Mouse (Mus musculus) hindbrain, embryonic 16.5 days (tissue): ENCODE results near the gene Osbpl3. TPM values are rescaled to one million over a fixed set of nuclear protein-coding genes. Genes with fewer than 3 reads are reported as not detected.

Source experiments
- ATAC-seq: fragments of 200-750 bp; cut with Nextera tagmentation; 2 replicates; pipeline ENCODE4 v1.8.0; 2017; ENCODE audit warnings: moderate TSS enrichment, moderate library complexity
- H3K27ac ChIP-seq: fragments of 300-500 bp; sonication (generic); 2 replicates; pipeline ENCODE4 v1.5.1; 2014; ENCODE audit warnings: low read depth, mild to moderate bottlenecking, control low read depth, low read length, moderate library complexity
- H3K27me3 ChIP-seq: fragments of 300-500 bp; sonication (generic); replicated peaks from 2 replicates; pipeline ENCODE4 v1.6.1; 2014; ENCODE audit warnings: low read length; ENCODE audit not compliant: control insufficient read depth, insufficient read depth
- H3K36me3 ChIP-seq: fragments of 300-500 bp; sonication (generic); 2 replicates; pipeline ENCODE4 v1.6.1; 2014; ENCODE audit warnings: mild to moderate bottlenecking, low read length, moderate library complexity, mixed read lengths; ENCODE audit not compliant: control insufficient read depth, insufficient read depth
- H3K4me1 ChIP-seq: fragments of 300-500 bp; sonication (generic); 2 replicates; pipeline ENCODE4 v1.6.1; 2014; ENCODE audit warnings: low read depth, low read length; ENCODE audit not compliant: control insufficient read depth, insufficient read depth
- H3K4me2 ChIP-seq: fragments of 300-500 bp; sonication (generic); 2 replicates; pipeline ENCODE4 v1.6.1; 2014; ENCODE audit warnings: mild to moderate bottlenecking, low read length, control low read depth, moderate library complexity
- H3K4me3 ChIP-seq: fragments of 300-500 bp; sonication (generic); 2 replicates; pipeline ENCODE4 v1.5.1; 2014; ENCODE audit warnings: mild to moderate bottlenecking, low read length, control low read depth, moderate library complexity
- H3K9ac ChIP-seq: fragments of 300-500 bp; sonication (generic); 2 replicates; pipeline ENCODE4 v1.6.1; 2014; ENCODE audit warnings: low read depth, mild to moderate bottlenecking, control low read depth, low read length, moderate library complexity
- H3K9me3 ChIP-seq: fragments of 300-500 bp; sonication (generic); 2 replicates; pipeline ENCODE4 v1.6.1; 2014; ENCODE audit warnings: mild to moderate bottlenecking, low read length, moderate library complexity; ENCODE audit not compliant: control insufficient read depth
- WGBS: fragments of 180-500 bp; shearing (Covaris S2); extraction: QIAGEN DNeasy Blood & Tissue Kit; methylation state at CpG from one replicate; pipeline ENCODE4 v1.1.7; 2014; 5-methylcytosine and 5-hydroxymethylcytosine counted together
- polyA plus RNA-seq: library from polyadenylated mRNA; unstranded; fragments of >200 nt; fragmentation: Nextera tagmentation; extraction: Ambion mirVana; gene quantifications from 2 replicates; pipeline ENCODE4 v1.2.1, GENCODE M21; 2015

The Osbpl3 gene
- polyA plus RNA-seq, 1 experiment from 2014 or later = 4.5 TPM

- Histone ChIP-seq H3K9me3 (no peaks in the 10 kb centered on the region), H3K4me2 (no peak overlapping the region), H3K27me3 (no peaks in the 10 kb centered on the region), H3K4me1 (peaks cover 2% of the 10 kb centered on the region; the same call in 1 of the 2 replicates), H3K36me3 (no peaks in the 10 kb centered on the region), H3K4me3 (no peak overlapping the region), H3K27ac (no peak overlapping the region), H3K9ac (no peak overlapping the region)
- ATAC-seq = no peak
- WGBS = 92% methylated on average over 2 of the region's 2 CpGs
Measured at GRCm38 (mm10) chr6:50437815-50438214, 18.2 kb downstream of the Osbpl3 start.

GRCm38 (mm10) chr6:50436661-50437060, 19.3 kb downstream of the Osbpl3 start:
- WGBS = 75% methylated on average over 2 of the region's 2 CpGs
- ATAC-seq = no peak
- no peak overlapping the region for H3K4me2 ChIP-seq

DNA sequence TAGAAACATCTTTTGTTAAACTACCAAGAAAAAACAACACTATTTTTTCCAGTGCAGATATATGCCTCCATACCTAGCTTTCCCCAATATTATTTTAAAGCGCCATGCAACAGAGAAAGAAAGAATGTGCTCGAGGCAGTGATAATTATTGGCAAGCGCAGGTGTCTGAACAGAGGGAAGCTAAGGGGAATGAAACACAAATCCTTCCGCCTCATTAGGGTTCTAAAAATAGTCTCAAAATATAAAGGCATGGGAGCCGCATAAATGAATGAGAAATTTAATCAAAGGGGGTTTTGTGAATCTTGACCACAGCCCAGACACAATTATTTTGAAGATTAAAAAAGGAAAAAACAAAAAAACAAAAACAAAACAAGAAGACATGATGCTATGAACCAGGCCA, 23.5 kb downstream of the Osbpl3 start:
- no peak overlapping the region for H3K4me3 ChIP-seq
- no peak for ATAC-seq
- WGBS = 29% methylated on average over 5 of the region's 5 CpGs
- no peaks in the 10 kb centered on the region for H3K9me3 ChIP-seq
- H3K4me1 ChIP-seq = peaks cover 3% of the 10 kb centered on the region; the same call in 1 of the 2 replicates
- H3K27me3 ChIP-seq = no peaks in the 10 kb centered on the region
- no peaks in the 10 kb centered on the region for H3K36me3 ChIP-seq
- no peak overlapping the region for H3K4me2 ChIP-seq
- H3K9ac ChIP-seq = no peak overlapping the region
- H3K27ac ChIP-seq = no peak overlapping the region

More at GRCm38 (mm10) chr6:50436661-50437060, 19.3 kb downstream of the Osbpl3 start:
- Histone ChIP-seq H3K36me3 (no peaks in the 10 kb centered on the region), H3K4me1 (peaks cover 3% of the 10 kb centered on the region; the same call in 1 of the 2 replicates), H3K9ac (no peak overlapping the region), H3K27ac (no peak overlapping the region), H3K9me3 (no peaks in the 10 kb centered on the region), H3K27me3 (no peaks in the 10 kb centered on the region), H3K4me3 (no peak overlapping the region)

GRCm38 (mm10) chr6:50429299-50429698, 26.7 kb downstream of the Osbpl3 start:
- Histone ChIP-seq H3K9me3 (no peaks in the 10 kb centered on the region), H3K36me3 (no peaks in the 10 kb centered on the region), H3K4me3 (no peak overlapping the region), H3K4me2 (no peak overlapping the region), H3K27me3 (no peaks in the 10 kb centered on the region), H3K27ac (no peak overlapping the region), H3K9ac (no peak overlapping the region), H3K4me1 (peaks cover 3% of the 10 kb centered on the region; the same call in 1 of the 2 replicates)
- ATAC-seq = no peak
- 84% methylated on average over 7 of the region's 7 CpGs for WGBS

DNA sequence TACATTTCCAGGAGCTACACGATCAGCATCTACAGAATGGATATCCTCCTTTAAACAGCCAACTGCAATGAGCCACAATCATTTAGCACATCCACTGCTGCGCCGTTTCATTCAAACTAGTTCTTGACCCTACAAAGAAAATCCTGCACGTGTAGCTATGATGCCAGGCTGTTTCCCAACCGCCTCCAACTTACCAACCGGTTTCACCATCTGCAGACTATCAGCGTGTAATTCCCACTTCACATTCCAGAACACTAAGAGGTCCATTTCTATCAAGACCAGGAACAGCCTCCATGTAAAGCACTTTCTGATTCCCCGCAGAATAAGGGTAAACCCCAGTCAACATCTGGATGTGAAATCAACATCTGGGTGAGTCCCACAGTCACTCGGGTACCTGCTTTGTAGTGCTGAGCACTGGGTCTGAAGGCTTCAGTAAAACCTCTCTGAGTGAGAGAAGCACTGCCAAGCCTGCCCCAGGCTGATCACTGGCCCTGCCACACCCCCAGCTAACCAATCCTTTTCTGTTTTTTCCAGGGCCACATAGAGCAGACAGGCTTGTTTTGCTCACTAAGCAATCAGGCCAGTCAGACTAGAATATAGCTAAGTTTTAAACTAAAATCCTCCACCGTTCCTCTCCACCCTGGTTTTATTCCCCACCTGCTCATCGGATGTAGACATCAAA, 28.8 kb downstream of the Osbpl3 start:
- WGBS = 90% methylated on average over 11 of the region's 11 CpGs
- no peak for ATAC-seq
- H3K9me3 ChIP-seq = no peaks in the 10 kb centered on the region
- H3K4me3 ChIP-seq = no peak overlapping the region
- H3K4me1 ChIP-seq = no peaks in the 10 kb centered on the region
- no peaks in the 10 kb centered on the region for H3K36me3 ChIP-seq
- H3K9ac ChIP-seq = no peak overlapping the region
- H3K4me2 ChIP-seq = no peak overlapping the region
- H3K27ac ChIP-seq = no peak overlapping the region
- H3K27me3 ChIP-seq = no peaks in the 10 kb centered on the region

DNA sequence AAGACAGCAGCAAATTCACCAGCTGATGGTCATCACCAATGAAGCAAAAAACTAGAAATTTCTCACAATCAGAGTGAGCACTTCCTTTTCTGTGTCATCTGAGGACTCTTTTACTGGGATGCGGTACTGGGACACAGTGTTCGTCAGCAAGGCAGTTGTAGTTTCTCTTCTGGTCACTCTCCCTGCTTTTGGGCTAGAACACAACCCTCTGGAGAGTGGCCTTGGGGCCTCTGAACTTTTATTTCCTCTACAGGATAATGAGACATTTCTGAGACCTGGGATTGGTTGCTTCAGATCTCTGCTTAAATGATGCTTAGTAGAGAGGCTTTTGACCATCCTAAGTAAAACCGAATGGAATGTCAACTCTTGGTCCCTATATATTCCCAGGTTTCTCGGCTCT, 29.4 kb downstream of the Osbpl3 start:
- Histone ChIP-seq H3K4me3 (no peak overlapping the region), H3K4me2 (no peak overlapping the region), H3K36me3 (no peaks in the 10 kb centered on the region), H3K4me1 (no peaks in the 10 kb centered on the region), H3K9me3 (no peaks in the 10 kb centered on the region), H3K9ac (no peak overlapping the region), H3K27me3 (no peaks in the 10 kb centered on the region), H3K27ac (no peak overlapping the region)
- ATAC-seq = no peak
- 92% methylated on average over 4 of the region's 4 CpGs for WGBS

DNA sequence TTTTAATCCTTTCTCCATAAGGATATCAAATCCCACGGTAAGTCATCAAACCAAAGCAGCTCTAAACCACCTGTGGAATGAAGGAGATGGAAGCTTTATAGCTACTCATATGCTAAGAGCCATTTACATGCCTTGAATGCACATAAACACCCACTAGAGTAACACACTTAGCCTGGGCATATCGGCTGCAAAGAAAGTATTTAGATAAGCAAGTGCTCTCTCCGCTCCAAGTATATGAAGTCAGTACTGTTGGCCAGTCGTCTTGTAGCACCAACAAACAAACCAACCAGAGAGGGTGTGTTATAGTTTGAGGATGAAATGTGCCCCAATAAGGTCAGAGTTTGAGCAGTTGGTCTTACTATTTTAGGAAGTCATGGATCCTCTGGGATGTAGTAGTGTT, 31.7 kb downstream of the Osbpl3 start:
- Histone ChIP-seq H3K4me3 (no peak overlapping the region), H3K4me1 (no peaks in the 10 kb centered on the region), H3K4me2 (no peak overlapping the region), H3K27me3 (no peaks in the 10 kb centered on the region), H3K36me3 (no peaks in the 10 kb centered on the region), H3K27ac (no peak overlapping the region), H3K9me3 (no peaks in the 10 kb centered on the region), H3K9ac (no peak overlapping the region)
- 92% methylated on average over 4 of the region's 4 CpGs for WGBS
- no peak for ATAC-seq

DNA sequence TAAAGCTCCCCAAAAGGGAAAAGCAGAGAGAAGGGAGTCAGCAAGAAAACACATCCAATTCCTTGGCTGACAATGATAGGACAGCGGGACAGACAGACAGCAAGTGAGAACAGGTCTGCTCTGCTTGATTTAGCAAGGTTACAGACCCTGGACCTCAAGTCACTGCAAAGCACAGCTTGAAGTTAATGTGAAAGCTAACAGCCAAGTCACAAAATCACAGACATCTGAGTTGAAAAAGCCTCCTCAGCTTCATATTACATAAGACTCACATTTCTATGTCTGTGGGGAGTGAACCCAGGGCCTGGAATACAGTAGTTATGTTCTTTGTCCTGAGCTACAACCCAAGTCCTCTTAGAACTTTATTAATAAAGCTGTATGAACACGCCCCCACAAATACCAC, 35.6 kb downstream of the Osbpl3 start:
- no peaks in the 10 kb centered on the region for H3K36me3 ChIP-seq
- ATAC-seq = no peak
- no peaks in the 10 kb centered on the region for H3K4me1 ChIP-seq
- no peak overlapping the region for H3K27ac ChIP-seq
- H3K4me2 ChIP-seq = no peak overlapping the region
- no peak overlapping the region for H3K4me3 ChIP-seq
- no peak overlapping the region for H3K9ac ChIP-seq
- H3K27me3 ChIP-seq = no peaks in the 10 kb centered on the region
- 94% methylated on average over 2 of the region's 2 CpGs for WGBS
- H3K9me3 ChIP-seq = no peaks in the 10 kb centered on the region

DNA sequence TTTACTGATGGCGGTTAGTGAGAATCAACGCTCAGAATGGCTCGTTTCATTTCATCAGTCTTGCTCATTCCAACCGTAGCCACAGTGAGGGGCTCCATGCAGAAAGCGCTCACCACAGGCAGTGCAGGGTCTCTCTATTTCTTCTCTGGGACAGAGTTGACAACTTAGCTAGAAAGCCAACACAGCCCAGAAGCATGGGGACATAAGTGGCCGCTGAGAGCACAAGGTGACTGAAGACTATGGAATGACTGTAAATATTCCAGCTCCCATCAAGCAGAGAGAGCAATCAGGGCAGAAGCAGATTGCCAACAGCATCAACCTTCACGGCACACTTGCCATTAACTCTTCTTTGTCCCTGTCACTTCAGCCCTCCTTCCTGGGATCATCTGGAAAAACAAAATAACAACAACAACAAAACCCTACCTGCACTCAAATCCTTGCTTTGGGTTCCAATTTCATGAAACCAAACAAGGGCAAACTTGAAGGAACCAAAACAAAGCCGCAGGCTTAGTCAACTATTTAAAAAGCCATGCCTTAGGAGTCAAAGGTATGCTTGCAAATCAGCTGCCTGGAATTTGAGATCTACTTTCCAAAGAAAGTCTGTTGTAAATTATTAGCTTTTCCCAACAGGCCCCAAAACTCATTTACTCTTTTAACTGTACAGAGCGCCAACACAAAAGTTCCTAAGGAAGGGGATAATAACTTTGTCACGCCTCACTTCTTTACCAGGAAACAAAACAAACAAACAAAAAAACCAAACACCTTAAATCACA, 36.3 kb downstream of the Osbpl3 start:
- H3K27me3 ChIP-seq = no peaks in the 10 kb centered on the region
- peaks cover 3% of the 10 kb centered on the region; the same call in 1 of the 2 replicates for H3K4me1 ChIP-seq
- H3K4me2 ChIP-seq = no peak overlapping the region
- 86% methylated on average over 10 of the region's 10 CpGs for WGBS
- no peaks in the 10 kb centered on the region for H3K9me3 ChIP-seq
- ATAC-seq = no peak
- H3K36me3 ChIP-seq = no peaks in the 10 kb centered on the region
- no peak overlapping the region for H3K9ac ChIP-seq
- H3K27ac ChIP-seq = no peak overlapping the region
- H3K4me3 ChIP-seq = no peak overlapping the region
